Mouse (Mus musculus) spleen, postnatal 36 days (tissue): ENCODE measurements around the gene Insrr.

Experiments
- DNase-seq, 2 experiments: peaks; one replicate each; pipeline ENCODE4 v3.0.0; 2022; ENCODE audit warnings: low spot score in 2 of 2, mixed read lengths in 1 of 2

Insrr gene

GRCm38 (mm10) chr3:87796736-87797334 lies at the start of gene Insrr:
Insrr (plus strand) TSS chr3:87796951.
- no peak for DNase-seq

DNA sequence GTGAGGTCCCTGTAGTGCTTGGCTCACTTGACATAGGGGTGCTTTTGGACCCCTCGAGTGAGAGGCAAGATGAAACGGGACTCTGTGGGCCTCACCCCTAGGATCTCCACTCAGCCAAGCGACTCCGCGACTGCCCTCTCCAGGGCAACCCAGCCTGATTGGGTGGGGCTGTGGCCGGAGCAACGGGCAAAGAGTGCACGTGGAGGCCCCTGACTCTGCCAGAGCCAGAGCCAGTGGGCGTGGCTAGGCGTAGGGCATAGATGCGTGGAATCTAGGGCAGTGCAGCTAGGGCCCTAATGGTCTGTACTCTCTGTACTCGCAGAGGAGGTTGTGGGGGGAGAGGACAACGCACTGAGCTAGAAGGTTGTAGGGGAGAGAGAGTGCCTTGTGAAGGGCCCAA lies 48.3 kb upstream of the Insrr start, which contains the start of gene Lrrc71:
TSS of gene Lrrc71 (minus strand) at position 195 of the 400 bp plus-strand sequence.
- DNase-seq = no peak

DNA sequence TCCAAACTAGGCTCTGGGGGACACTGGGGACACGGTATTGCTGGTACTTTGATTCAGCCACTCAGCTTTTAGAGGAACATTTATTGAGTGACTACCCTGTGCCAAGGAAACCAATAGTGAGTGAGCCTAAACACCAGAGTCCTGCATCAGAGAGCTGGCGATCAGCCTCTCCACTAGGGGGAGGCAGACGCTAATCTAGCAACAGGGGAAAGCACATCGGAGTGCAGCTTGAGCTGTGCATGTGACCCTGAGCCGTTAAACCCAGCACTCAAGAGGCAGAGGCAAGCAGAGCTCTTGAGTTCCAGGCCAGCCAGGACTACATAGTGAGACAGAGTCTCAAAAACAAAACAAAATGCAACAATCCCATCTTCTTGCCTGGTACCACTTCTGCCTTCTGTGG lies 47.7 kb upstream of the Insrr start:
- DNase-seq = peak; percentile 22 to 38

GRCm38 (mm10) chr3:87749977-87750376 lies 46.8 kb upstream of the Insrr start:
- no peak for DNase-seq

GRCm38 (mm10) chr3:87752567-87752966 lies 44.2 kb upstream of the Insrr start:
- DNase-seq = no peak

- DNase-seq = no peak
Observed at GRCm38 (mm10) chr3:87753829-87754228, 42.9 kb upstream of the Insrr start.

DNA sequence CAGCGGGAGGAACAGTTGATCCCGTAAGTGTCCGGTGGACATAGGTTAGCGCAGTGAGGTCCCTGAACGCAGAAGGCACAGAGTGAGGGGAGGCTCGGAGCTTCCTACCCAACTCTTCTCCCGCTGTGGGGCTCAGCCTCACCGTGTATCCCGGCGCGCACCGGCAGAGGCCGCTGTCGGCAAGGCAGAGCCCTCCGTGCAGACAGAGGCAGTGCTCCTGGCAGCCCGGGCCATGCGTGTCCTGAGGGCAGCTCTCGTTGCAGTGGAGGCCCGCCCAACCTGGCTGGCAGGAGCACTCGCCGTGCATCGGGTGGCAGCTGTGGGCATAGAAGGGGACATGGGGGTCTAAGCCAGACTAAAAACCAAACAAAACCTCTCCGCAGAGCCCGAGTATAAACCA lies 40.8 kb upstream of the Insrr start:
- DNase-seq = peak; percentile 69 to 71

DNA sequence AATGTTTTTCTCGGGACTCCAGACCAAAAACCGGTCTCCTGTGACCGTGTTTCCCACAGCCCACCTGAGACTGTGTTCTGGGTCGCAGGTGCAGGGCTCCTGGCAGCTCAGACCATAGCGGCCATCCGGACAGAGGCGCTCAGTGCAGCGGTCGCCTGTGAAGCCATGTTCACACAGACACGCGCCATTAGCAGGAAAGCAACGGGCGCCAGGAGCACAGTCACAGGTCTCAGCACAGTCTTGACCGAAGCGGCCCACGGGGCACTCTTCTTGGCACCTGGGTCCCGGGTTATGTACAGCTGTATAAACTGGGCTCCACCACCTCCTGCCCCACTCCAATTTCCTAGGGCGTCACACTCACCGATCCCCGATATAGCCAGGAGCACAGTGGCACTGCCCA lies 40.3 kb upstream of the Insrr start:
- no peak for DNase-seq

DNA sequence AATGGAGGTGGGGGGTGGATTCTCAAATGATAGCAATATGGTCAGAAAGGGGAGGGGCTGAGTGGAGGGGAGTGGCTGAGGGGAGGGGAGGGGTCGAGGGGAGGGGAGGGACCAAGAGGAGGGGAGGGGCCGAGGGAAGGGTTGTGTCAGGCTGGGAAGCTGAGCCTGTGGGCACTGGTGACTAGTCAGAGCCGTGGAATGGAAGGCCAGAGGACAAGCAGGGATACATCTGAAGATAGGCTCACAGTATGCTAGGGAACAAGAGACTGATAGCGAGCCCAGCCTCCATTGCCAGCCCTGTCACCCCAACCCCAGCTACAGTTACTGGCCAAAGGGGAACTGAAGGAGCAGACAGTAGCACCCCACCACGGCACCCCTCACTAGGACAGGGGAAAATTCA lies 38.1 kb upstream of the Insrr start:
- no peak for DNase-seq

GRCm38 (mm10) chr3:87761408-87762375 lies 35.1 kb upstream of the Insrr start:
- DNase-seq = no peak

- DNase-seq = no peak
Observed at GRCm38 (mm10) chr3:87763202-87763601, 33.5 kb upstream of the Insrr start.

DNA sequence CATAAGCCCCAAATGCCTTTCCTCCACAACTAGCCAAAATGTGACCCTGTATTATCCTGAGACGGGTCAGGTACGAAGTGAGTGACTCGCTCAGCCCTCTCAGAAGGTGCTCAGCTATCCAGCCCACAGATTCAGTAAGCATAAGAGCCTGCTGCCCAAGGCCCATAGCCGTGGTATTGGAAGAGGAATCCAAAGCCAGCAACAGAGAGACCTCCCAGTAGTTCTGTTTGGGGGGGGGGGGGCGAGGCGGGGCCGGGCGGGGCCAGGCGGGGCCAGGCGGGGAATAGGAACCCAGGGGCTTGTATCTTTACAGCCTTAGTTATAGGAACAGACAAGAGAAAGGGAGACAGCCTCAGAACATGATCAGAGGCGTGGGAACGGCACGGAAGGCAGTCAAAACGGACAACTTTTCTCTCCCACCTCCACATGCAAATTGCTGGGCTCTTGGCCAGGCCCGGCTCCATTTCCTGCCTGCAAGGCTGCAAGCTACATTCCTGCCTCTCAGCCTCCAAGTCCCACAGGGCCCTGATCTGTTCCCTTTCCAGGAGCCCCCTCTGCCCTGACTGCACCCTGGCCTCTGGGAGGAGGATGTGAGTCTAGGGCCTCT lies 33.0 kb upstream of the Insrr start:
- peak; percentile 26 to 29 for DNase-seq

DNA sequence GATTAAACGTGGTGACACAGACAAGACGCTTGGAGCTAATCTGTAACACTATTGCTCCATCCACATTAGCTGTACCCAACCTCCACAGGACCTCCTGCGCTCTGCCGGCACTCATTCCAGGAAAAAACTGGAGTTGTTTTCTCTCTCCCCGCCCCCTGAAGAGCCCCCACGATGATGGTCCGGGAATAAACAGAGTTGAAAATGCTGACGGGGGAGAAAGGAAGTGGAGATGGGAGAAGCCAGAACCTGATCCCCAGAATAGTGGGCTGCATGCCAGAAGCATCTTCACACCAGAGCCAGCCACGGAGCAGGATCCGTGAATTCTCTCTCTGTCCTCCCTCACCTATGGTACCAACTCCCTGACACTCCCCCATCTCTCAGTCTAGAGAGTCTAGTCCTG lies 32.2 kb upstream of the Insrr start:
- DNase-seq = no peak

- DNase-seq = peak; percentile 79 to 82
Observed at GRCm38 (mm10) chr3:87765091-87765490, 31.7 kb upstream of the Insrr start.

- no peak for DNase-seq
Observed at GRCm38 (mm10) chr3:87765631-87766283, 31.0 kb upstream of the Insrr start.

- DNase-seq = no peak
Observed at GRCm38 (mm10) chr3:87766284-87766667, 30.5 kb upstream of the Insrr start.

- DNase-seq = no peak
Observed at GRCm38 (mm10) chr3:87767764-87768163, 29.0 kb upstream of the Insrr start.

DNA sequence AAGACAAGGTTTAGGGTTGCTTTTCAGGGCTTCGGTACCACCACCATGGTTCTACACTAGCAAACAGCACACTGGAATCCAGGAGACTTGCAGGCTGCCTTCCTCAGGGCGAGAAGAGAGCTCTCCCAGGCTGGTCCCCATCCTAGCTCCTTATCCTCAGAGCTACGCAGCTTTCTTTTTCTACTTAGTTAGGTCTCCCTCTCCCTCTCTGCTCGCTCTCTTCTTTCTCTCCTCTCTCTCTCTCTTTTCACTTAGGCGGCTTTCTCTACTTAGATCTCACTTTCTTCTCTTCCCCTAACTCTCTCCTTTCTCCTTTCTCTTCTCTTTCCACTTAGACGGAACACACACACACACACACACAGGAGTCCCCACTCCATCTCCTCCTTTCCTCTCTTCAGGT lies 28.3 kb upstream of the Insrr start:
- no peak for DNase-seq

- peak; percentile 72 to 73 for DNase-seq
Observed at GRCm38 (mm10) chr3:87768844-87769243, 27.9 kb upstream of the Insrr start.

GRCm38 (mm10) chr3:87769506-87769905 lies 27.2 kb upstream of the Insrr start:
- DNase-seq = no peak

GRCm38 (mm10) chr3:87770280-87770679 lies 26.5 kb upstream of the Insrr start:
- DNase-seq = peak in 1 of 2 experiments; percentile 41

DNA sequence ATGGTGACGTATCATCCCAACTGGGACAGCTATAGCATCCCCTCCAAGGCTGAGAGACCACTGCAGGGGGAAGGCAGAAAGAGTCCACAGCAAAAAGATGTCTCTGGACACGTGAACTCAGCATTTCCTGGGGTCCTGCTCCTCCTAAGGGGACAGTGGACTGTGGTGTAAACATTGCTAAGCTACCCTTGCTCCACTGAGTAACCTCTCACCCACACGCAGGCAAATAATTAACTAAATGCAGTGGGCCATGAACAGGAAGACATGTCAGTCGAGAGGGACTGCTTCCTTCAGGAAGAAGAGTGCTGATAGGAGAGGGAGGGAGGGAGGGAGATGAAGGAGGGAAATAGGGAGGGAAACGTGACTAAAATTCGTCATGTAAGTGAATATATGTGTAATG lies 25.7 kb upstream of the Insrr start:
- DNase-seq = no peak
